Mouse (Mus musculus) cerebellum, adult 11 months (tissue): ENCODE measurements at regions not wholly inside any gene's neighbourhood (a gene's known extent, or its start where the extent isn't known, plus 50 kb on each side); places are given as distances from the start of the nearest gene placed in this dataset.

Source experiments
- DNase-seq: peaks from one replicate; pipeline ENCODE4 v3.0.0; 2022

- no peak for DNase-seq
These were observed 146.5 kb upstream of the Jade1 start for GRCm38 (mm10) chr3:41408821-41409737.

DNA sequence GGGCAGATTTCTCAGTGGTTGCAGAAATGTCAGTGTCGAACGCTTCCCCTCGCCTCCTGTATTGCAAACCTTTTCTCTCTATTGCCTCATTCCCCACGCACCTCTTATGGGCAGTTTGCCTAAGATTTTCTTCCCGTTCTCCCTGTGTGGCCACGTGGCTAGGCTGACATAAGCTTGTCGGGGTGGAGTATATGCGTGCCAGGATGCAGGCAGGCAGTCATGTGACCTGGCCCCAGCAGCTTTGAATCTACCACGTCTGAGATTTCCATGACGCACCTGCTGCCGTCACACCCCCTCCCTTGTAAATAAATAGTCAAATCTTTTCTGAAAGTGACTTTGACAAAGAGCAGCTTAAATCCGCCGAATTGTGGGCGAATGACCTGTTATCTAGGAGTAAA is 147.1 kb upstream of the Jade1 start:
- DNase-seq: peak; percentile 9

DNA sequence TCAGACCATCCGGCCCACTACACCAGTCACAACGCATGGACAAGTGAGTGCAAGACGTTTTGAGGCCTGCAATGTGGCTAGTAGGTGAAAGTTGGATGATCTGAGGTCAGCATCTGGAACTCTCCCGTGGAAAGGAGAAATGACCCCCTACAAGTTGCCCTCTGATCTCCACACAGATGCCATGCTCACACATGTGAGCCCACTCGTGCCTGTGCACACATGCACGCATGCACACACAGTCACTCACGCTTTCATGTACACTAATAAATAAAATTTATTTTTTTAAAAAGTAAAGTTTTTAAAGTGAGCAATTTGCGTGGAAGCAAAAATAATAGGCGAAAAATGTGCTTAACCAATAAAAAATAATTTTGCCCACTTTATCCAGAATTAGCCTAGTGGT is 147.5 kb upstream of the Jade1 start:
- DNase-seq: no peak

DNA sequence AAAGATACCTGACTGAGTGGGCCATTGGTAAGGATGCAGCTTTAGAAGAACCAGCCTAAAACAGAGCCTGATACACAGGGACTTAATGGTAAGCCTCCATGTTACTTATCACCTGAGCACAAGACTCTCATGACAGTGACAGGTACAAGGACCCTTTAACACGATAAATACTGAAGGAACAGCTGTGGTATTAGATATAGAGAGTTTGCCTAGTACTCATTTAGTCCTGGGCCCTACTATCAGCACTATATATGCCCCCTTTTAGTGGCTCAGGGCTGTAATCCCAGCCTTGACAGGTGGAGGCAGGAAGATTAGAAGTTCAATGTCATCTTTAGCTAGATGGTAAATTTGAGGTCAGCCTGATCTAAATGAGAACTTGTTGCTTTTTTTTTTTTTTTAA is 148.0 kb upstream of the Jade1 start:
- no peak for DNase-seq

- DNase-seq: no peak
These were observed 153.7 kb upstream of the Jade1 start for GRCm38 (mm10) chr3:41401881-41402280.

DNA sequence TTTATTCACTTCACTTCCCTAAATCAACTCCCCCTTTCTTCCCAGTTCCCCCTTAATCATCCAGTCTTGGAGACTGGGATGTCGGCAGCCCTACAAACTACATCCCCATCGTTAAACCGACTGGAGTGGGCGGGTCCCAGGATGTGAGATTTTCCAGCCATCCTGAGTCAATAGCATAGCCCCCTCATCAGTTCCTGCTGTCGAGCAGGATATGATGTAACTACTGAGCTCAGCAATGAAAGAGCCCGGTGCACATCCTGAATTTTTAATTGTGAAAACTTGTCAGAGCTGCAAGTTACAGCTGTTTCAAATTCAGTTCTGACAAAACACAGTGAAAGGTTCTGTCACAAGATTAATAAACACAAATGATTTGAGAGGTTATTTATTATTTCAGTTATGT is 165.7 kb upstream of the Jade1 start:
- no peak for DNase-seq

- DNase-seq: no peak
These were observed 167.9 kb upstream of the Jade1 start for GRCm38 (mm10) chr3:41387469-41388212.

GRCm38 (mm10) chr3:41386299-41386698 is 169.2 kb upstream of the Jade1 start:
- DNase-seq: no peak

- no peak for DNase-seq
These were observed 171.1 kb upstream of the Jade1 start for GRCm38 (mm10) chr3:41384410-41384809.

DNA sequence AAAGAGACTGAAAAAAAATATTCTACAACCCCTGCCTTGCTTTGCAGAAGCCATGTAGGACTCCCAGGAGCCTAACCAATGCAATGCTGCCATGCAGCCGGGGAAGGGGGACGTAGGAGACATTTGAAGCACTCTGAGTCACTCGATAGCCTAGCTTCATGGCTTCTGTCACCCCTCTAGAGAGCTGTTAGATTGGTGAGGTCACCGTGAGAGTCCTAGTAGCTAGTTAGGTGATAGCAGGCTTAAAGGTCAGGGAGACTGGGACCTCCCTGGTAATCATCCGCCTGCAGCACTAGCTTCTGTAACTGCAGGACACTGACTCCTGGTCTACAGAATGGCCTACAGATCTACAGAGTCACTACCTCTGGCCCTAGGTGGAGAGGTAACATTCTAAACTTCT is 177.0 kb upstream of the Jade1 start:
- no peak for DNase-seq

GRCm38 (mm10) chr3:41377826-41378406 is 177.6 kb upstream of the Jade1 start:
- DNase-seq: no peak

GRCm38 (mm10) chr3:41376848-41377582 is 178.5 kb upstream of the Jade1 start:
- DNase-seq: no peak

GRCm38 (mm10) chr3:41375230-41375930 is 180.2 kb upstream of the Jade1 start:
- no peak for DNase-seq

GRCm38 (mm10) chr3:41373198-41373597 is 182.3 kb upstream of the Jade1 start:
- no peak for DNase-seq

- DNase-seq: no peak
These were observed 187.0 kb upstream of the Jade1 start for GRCm38 (mm10) chr3:41368351-41369101.

DNA sequence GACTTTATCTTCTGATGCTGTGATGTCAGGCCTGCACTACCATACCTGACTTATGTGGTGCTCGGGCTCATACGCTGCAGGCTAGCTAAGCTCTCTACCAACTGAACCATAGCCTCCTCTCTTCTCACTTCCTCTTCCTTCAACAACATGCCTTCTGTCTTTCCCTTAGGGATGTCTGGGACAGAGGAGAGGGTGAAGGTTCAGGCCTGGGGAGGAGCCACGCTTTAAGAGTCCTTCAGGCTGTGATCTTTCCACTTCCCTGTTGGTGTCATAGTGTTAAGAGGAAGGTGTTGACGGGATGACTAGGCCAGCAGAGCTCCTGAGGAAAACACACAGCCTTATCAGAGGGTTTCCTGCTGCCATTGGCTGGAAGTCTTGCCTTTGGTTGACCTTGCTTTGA is 188.8 kb upstream of the Jade1 start:
- no peak for DNase-seq

DNA sequence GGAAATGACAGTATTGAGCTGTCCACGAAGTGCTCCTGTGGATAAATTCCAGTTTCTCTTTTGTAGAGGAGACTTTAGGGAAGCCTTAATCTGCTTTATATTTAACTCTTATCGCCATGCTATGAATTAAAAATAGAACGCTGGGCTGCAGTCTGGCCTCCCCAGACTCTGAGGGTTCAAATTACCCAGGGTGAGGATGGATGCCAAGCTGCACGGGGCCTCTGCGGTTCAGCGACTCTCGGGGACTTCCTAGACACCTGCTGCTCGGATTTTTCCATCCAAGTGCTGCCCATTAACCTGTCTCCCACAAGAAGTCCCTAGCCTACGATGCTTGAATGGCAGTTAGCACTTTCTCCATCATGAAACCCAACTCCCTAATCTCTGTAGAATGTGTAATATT is 189.3 kb upstream of the Jade1 start:
- DNase-seq: no peak

DNA sequence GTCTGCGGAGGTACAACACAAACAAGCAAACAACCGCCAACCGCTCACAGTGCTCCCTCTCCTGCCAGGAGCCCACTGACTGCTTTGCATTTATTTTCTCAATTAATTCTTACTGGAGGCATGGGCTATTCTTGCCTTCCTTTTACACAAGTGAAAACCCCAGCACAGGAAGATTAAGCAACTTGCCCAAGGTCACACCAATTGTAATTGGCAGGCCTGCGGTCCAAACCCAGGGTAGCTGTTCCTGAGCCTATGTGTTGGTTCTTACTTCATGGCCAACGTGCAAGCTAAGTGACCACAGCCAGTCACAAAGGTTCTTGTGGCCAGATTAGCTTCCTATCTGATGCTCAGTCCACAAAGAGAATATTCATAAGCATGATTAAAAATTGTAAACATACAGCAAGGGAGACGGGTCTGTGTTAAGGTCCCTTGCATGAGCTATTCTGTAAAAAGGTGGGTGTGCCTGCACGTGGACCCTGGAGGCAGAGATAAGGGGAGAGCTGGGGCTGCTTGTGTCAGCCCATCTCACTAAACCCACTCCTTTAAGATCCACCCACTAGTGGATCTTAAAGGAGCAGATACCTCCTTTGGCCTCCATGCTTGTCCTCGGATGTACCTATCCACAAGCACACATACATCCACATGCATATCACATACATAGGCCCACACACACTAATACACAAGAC is 190.2 kb upstream of the Jade1 start:
- no peak for DNase-seq

- no peak for DNase-seq
These were observed 191.6 kb upstream of the Jade1 start for GRCm38 (mm10) chr3:41363947-41364346.

GRCm38 (mm10) chr3:41360231-41360630 is 195.3 kb upstream of the Jade1 start:
- no peak for DNase-seq

DNA sequence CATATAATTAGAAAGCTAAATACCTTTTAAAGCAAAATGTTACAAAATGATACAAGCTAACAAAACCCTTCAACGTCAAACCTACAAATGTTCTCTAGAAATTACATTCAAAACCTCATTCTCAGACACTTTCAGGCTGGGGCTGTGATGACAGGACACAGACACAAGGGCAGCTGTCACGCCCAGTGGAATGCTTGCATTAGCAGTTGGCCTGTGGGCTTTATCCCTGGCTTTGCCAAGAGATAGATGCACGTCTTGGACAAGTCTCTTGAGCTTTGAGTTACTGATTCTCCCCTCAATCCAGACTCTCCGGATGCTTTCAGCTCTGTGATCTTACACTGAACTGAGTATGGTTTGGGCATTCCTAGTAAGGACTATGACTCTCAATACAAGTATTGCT is 196.1 kb upstream of the Jade1 start:
- no peak for DNase-seq
